Mouse (Mus musculus) heart, embryonic 14.5 days (tissue): ENCODE data around the gene Aldob. TPM values are rescaled to one million over a fixed set of nuclear protein-coding genes. Genes with fewer than 3 reads are reported as not detected.

Source experiments
- ATAC-seq: fragments of 200-750 bp; cut with Nextera tagmentation; 2 replicates; pipeline ENCODE4 v1.8.0; 2017; ENCODE audit warnings: low read depth, moderate TSS enrichment; ENCODE audit not compliant: insufficient number of reproducible peaks, insufficient read depth, low FRiP score
- H3K27ac ChIP-seq, 2 experiments: fragments of 200-500 bp in 1 of 2; fragments of 300-500 bp in 1 of 2; sonication (generic) in 1 of 2; replicated peaks in 1 of 2; 2 replicates each; pipeline ENCODE4 v1.5.1; 2012 to 2014; ENCODE audit warnings: low read depth in 2 of 2, low read length in 2 of 2, control low read depth in 1 of 2, mild to moderate bottlenecking in 1 of 2, mixed read lengths in 1 of 2; ENCODE audit not compliant: control insufficient read depth in 1 of 2, insufficient read depth in 1 of 2
- H3K27me3 ChIP-seq: fragments of 300-500 bp; sonication (generic); 2 replicates; pipeline ENCODE4 v1.6.1; 2014; ENCODE audit warnings: mild to moderate bottlenecking, low read length, control low read depth; ENCODE audit not compliant: control insufficient read depth, insufficient read depth
- H3K36me3 ChIP-seq: fragments of 300-500 bp; sonication (generic); 2 replicates; pipeline ENCODE4 v1.6.1; 2014; ENCODE audit warnings: mild to moderate bottlenecking, control low read depth, low read length, mixed read lengths; ENCODE audit not compliant: control insufficient read depth, insufficient read depth
- H3K4me1 ChIP-seq, 2 experiments: fragments of 200-500 bp in 1 of 2; fragments of 300-500 bp in 1 of 2; sonication (generic) in 1 of 2; 2 replicates each; pipeline ENCODE4 v1.6.1; 2012 to 2014; ENCODE audit warnings: low read length in 2 of 2, control low read depth in 1 of 2, mixed read lengths in 1 of 2; ENCODE audit not compliant: control insufficient read depth in 2 of 2, insufficient read depth in 2 of 2
- H3K4me2 ChIP-seq: fragments of 300-500 bp; sonication (generic); 2 replicates; pipeline ENCODE4 v1.6.1; 2014; ENCODE audit warnings: mild to moderate bottlenecking, low read length
- H3K4me3 ChIP-seq, 2 experiments: fragments of 200-500 bp in 1 of 2; fragments of 300-500 bp in 1 of 2; sonication (generic) in 1 of 2; 2 replicates each; pipeline ENCODE4 v1.5.1; 2012 to 2014; ENCODE audit warnings: low read length in 2 of 2, mild to moderate bottlenecking in 2 of 2, control low read depth in 1 of 2, low read depth in 1 of 2, moderate library complexity in 1 of 2; ENCODE audit not compliant: control insufficient read depth in 1 of 2, insufficient read depth in 1 of 2
- H3K9ac ChIP-seq: fragments of 300-500 bp; sonication (generic); 2 replicates; pipeline ENCODE4 v1.6.1; 2014; ENCODE audit warnings: mild to moderate bottlenecking, low read length
- H3K9me3 ChIP-seq: fragments of 300-500 bp; sonication (generic); 2 replicates; pipeline ENCODE4 v1.6.1; 2016; ENCODE audit warnings: low read length, control low read depth; ENCODE audit not compliant: control insufficient read depth
- WGBS: fragments of 180-500 bp; shearing (Covaris S2); extraction: QIAGEN DNeasy Blood & Tissue Kit; methylation state at CpG from one replicate; pipeline ENCODE4 v1.1.7; 2014; 5-methylcytosine and 5-hydroxymethylcytosine counted together
- polyA plus RNA-seq: library from polyadenylated mRNA; unstranded; fragments of >200 nt; fragmentation: Nextera tagmentation; extraction: Ambion mirVana; gene quantifications from 2 replicates; pipeline ENCODE4 v1.2.1, GENCODE M21; 2014

Aldob gene
- polyA plus RNA-seq, 1 experiment from 2014 or later = 0.19 TPM

DNA sequence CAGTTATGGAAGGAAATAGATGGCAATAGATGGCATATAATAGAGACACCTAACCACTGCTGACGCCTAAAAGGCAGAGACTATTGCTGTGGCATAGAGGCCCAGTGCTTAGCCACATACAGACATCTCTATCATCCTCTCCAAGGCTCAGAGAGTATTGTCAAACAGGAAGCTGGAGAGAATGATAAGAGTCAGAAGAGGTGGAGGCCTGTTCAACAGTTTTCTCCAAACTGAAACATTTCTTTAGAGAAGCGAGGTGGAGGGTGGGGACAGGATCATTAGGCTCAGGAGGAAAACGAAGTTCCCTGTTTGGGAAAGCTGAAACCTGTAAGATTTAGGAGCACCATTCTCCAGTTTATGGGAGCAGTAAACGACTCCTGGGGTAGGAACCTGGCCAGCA is 31.9 kb upstream of the Aldob start:
- Histone ChIP-seq H3K4me1 (peaks cover 13 to 31% of the 10 kb centered on the region in 2 experiments), H3K36me3 (peaks cover 23% of the 10 kb centered on the region), H3K9ac (no peak overlapping the region), H3K4me2 (no peak overlapping the region), H3K4me3 (no peak overlapping the region), H3K27ac (no peak overlapping the region), H3K9me3 (no peaks in the 10 kb centered on the region), H3K27me3 (no peaks in the 10 kb centered on the region)
- WGBS = 59% methylated on average over 4 of the region's 4 CpGs
- ATAC-seq = no peak

DNA sequence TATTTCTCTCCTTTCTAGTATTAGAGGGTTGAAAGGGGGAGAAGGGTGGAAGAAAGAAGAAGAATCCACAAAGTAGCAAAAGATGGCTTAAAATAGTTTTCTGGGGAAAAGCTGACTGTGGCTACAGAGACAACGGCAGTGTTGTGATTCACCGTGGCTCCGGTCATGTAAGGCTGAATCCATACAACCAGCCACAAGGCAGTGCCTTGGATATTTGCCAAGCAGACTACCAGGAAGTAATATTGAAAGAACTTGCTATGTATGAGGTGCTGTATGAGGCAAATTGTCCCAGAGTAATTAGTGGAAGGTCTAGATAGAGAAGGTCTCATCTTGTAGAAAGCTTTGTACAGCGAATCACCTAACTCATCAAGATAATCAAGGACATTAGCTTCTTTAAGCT is 22.8 kb upstream of the Aldob start:
- no peak overlapping the region for H3K9ac ChIP-seq
- no peak for ATAC-seq
- WGBS = 77% methylated on average over 4 of the region's 4 CpGs
- H3K36me3 ChIP-seq = no peaks in the 10 kb centered on the region
- H3K4me2 ChIP-seq = no peak overlapping the region
- no peak overlapping the region for H3K27ac ChIP-seq
- H3K9me3 ChIP-seq = no peaks in the 10 kb centered on the region
- no peak overlapping the region for H3K4me3 ChIP-seq
- H3K4me1 ChIP-seq = no peaks in the 10 kb centered on the region
- H3K27me3 ChIP-seq = no peaks in the 10 kb centered on the region

- Histone ChIP-seq H3K9me3 (no peaks in the 10 kb centered on the region), H3K27me3 (no peaks in the 10 kb centered on the region), H3K9ac (no peak overlapping the region), H3K36me3 (no peaks in the 10 kb centered on the region), H3K27ac (no peak overlapping the region), H3K4me2 (no peak overlapping the region), H3K4me1 (no peaks in the 10 kb centered on the region), H3K4me3 (no peak overlapping the region)
- no peak for ATAC-seq
- 28% methylated on average over 3 of the region's 3 CpGs for WGBS
Measured at GRCm38 (mm10) chr4:49567613-49568012, 18.3 kb upstream of the Aldob start.

- no peaks in the 10 kb centered on the region for H3K9me3 ChIP-seq
- H3K27me3 ChIP-seq = no peaks in the 10 kb centered on the region
- WGBS = 68% methylated on average over 20 of the region's 20 CpGs
- no peak overlapping the region for H3K9ac ChIP-seq
- H3K27ac ChIP-seq = no peak overlapping the region
- ATAC-seq = no peak
- no peaks in the 10 kb centered on the region for H3K36me3 ChIP-seq
- H3K4me2 ChIP-seq = no peak overlapping the region; the same call in 1 of the 2 replicates
- no peak overlapping the region for H3K4me3 ChIP-seq
- no peaks in the 10 kb centered on the region for H3K4me1 ChIP-seq
Measured at GRCm38 (mm10) chr4:49559915-49560772, 10.8 kb upstream of the Aldob start.

GRCm38 (mm10) chr4:49558181-49558580 is 8.8 kb upstream of the Aldob start:
- H3K27me3 ChIP-seq = no peaks in the 10 kb centered on the region
- no peak overlapping the region for H3K4me3 ChIP-seq
- no peaks in the 10 kb centered on the region for H3K4me1 ChIP-seq
- no peak for ATAC-seq
- H3K36me3 ChIP-seq = no peaks in the 10 kb centered on the region
- H3K9me3 ChIP-seq = no peaks in the 10 kb centered on the region
- 45% methylated on average over 2 of the region's 2 CpGs for WGBS
- no peak overlapping the region for H3K9ac ChIP-seq
- no peak overlapping the region for H3K4me2 ChIP-seq
- no peak overlapping the region for H3K27ac ChIP-seq

- H3K36me3 ChIP-seq = no peaks in the 10 kb centered on the region
- H3K27ac ChIP-seq = no peak overlapping the region
- H3K4me2 ChIP-seq = no peak overlapping the region
- 97% methylated on average over 6 of the region's 7 CpGs for WGBS
- H3K9ac ChIP-seq = no peak overlapping the region
- H3K27me3 ChIP-seq = no peaks in the 10 kb centered on the region
- no peaks in the 10 kb centered on the region for H3K4me1 ChIP-seq
- no peak for ATAC-seq
- H3K9me3 ChIP-seq = no peaks in the 10 kb centered on the region
- H3K4me3 ChIP-seq = no peak overlapping the region
Measured at GRCm38 (mm10) chr4:49557375-49557774, 8.0 kb upstream of the Aldob start.

DNA sequence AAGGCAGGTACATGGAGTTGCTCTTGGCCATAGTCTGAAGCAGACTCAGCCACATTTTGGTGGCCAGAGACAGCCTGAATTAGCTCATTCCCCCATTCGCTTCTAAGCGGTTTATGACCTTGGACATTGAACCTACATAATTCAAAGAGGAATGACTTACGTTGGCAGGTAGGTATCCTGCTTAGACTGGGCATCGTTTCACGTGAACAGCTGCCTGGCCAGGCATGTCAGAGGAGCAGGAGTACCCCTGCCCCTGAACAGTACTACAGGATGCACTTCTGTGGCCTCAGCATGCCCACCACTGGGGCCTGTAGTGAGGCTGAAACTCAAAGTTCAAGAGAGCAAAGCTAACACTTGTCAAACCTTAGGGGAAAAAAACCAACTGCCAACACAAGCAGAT is 4.0 kb upstream of the Aldob start:
- 81% methylated on average over 5 of the region's 5 CpGs for WGBS
- no peaks in the 10 kb centered on the region for H3K27me3 ChIP-seq
- H3K4me2 ChIP-seq = no peak overlapping the region
- no peaks in the 10 kb centered on the region for H3K36me3 ChIP-seq
- H3K9me3 ChIP-seq = no peaks in the 10 kb centered on the region
- H3K9ac ChIP-seq = no peak overlapping the region
- H3K27ac ChIP-seq = no peak overlapping the region
- ATAC-seq = no peak
- H3K4me3 ChIP-seq = no peak overlapping the region
- no peaks in the 10 kb centered on the region for H3K4me1 ChIP-seq
